Mouse (Mus musculus) MEL (cell line): ENCODE measurements around the gene Gpha2. TPM values are rescaled to one million over a fixed set of nuclear protein-coding genes. Genes with fewer than 3 reads are reported as not detected.

Source experiments
- DNase-seq: peaks from one replicate; pipeline ENCODE4 v3.0.0; 2011; ENCODE audit warnings: low read depth, low spot score
- H3K27ac ChIP-seq: 2 replicates; pipeline ENCODE4 v1.5.1; 2012; ENCODE audit warnings: low read depth, mild to moderate bottlenecking, control low read depth, low read length, moderate library complexity; ENCODE audit not compliant: control insufficient read depth
- H3K27me3 ChIP-seq, 2 experiments: fragments of 150-350 bp in 1 of 2; sonication (generic) in 1 of 2; 2 replicates each; pipeline ENCODE4 v1.6.1; 2012; ENCODE audit warnings: low read length in 2 of 2, mild to moderate bottlenecking in 2 of 2, improper control_type of control experiment in 1 of 2, moderate library complexity in 1 of 2; ENCODE audit not compliant: insufficient read depth in 2 of 2, control insufficient read depth in 1 of 2
- H3K36me3 ChIP-seq, 2 experiments: 2 replicates each; pipeline ENCODE4 v1.6.1; 2012 to 2014; ENCODE audit warnings: low read length in 2 of 2, improper control_type of control experiment in 1 of 2, inconsistent platforms in 1 of 2, mild to moderate bottlenecking in 1 of 2; ENCODE audit not compliant: insufficient read depth in 2 of 2, control insufficient read depth in 1 of 2
- H3K4me1 ChIP-seq, 2 experiments: fragments of 150-350 bp in 1 of 2; sonication (generic) in 1 of 2; 2 replicates each; pipeline ENCODE4 v1.6.1; 2012; ENCODE audit warnings: low read length in 2 of 2, improper control_type of control experiment in 1 of 2, mild to moderate bottlenecking in 1 of 2; ENCODE audit not compliant: insufficient read depth in 2 of 2, control insufficient read depth in 1 of 2
- H3K4me3 ChIP-seq, 2 experiments: fragments of 150-350 bp in 1 of 2; sonication (generic) in 1 of 2; 2 replicates each; pipeline ENCODE4 v1.5.1; 2012; ENCODE audit warnings: low read depth in 2 of 2, low read length in 2 of 2, mild to moderate bottlenecking in 2 of 2, moderate library complexity in 2 of 2, control low read depth in 1 of 2, improper control_type of control experiment in 1 of 2; ENCODE audit not compliant: control insufficient read depth in 1 of 2, insufficient read depth in 1 of 2
- H3K79me2 ChIP-seq: 2 replicates; pipeline ENCODE4 v1.6.1; 2012; ENCODE audit warnings: mild to moderate bottlenecking, low read length, moderate library complexity; ENCODE audit not compliant: control insufficient read depth, poor library complexity, insufficient read depth
- H3K9ac ChIP-seq: 2 replicates; pipeline ENCODE4 v1.6.1; 2012; ENCODE audit warnings: low read depth, mild to moderate bottlenecking, control low read depth, low read length, moderate library complexity; ENCODE audit not compliant: control insufficient read depth, poor library complexity, severe bottlenecking
- H3K9me3 ChIP-seq: fragments of 150-350 bp; sonication (generic); replicated peaks from 2 replicates; pipeline ENCODE4 v1.6.1; 2012; ENCODE audit warnings: mild to moderate bottlenecking, low read length, improper control_type of control experiment, moderate library complexity; ENCODE audit not compliant: insufficient read depth
- CHD2 ChIP-seq: IDR thresholded peaks from 2 replicates; pipeline ENCODE4 v1.6.1; 2011; ENCODE audit warnings: low read length, improper control_type of control experiment
- CTCF ChIP-seq, 3 experiments: IDR thresholded peaks in 2 of 3; conservative IDR thresholded peaks in 1 of 3; 2 replicates each; pipeline ENCODE4 v1.5.1; 2011 to 2012; ENCODE audit warnings: low read length in 3 of 3, low read depth in 2 of 3, mild to moderate bottlenecking in 2 of 3, improper control_type of control experiment in 1 of 3, inconsistent platforms in 1 of 3, mixed read lengths in 1 of 3, moderate library complexity in 1 of 3; ENCODE audit not compliant: control insufficient read depth in 1 of 3, insufficient read depth in 1 of 3, poor library complexity in 1 of 3, severe bottlenecking in 1 of 3
- GATA1 ChIP-seq: IDR thresholded peaks from 2 replicates; pipeline ENCODE4 v1.6.1; 2011; ENCODE audit warnings: low read depth, low read length, improper control_type of control experiment
- KAT2A ChIP-seq: conservative IDR thresholded peaks from 2 replicates; pipeline ENCODE4 v1.6.1; 2012; ENCODE audit warnings: low read depth, low read length, improper control_type of control experiment, inconsistent platforms
- MAFK ChIP-seq: IDR thresholded peaks from 2 replicates; pipeline ENCODE4 v1.6.1; 2011; ENCODE audit warnings: low read depth, mild to moderate bottlenecking, low read length, improper control_type of control experiment, borderline replicate concordance
- MAX ChIP-seq: IDR thresholded peaks from 2 replicates; pipeline ENCODE4 v1.6.1; 2011; ENCODE audit warnings: low read length, improper control_type of control experiment
- MAZ ChIP-seq: IDR thresholded peaks from 2 replicates; pipeline ENCODE4 v1.6.1; 2012; ENCODE audit warnings: low read depth, mild to moderate bottlenecking, inconsistent platforms, low read length, improper control_type of control experiment
- MEF2A ChIP-seq: IDR thresholded peaks from 2 replicates; pipeline ENCODE4 v1.6.1; 2014; ENCODE audit warnings: low read depth, mild to moderate bottlenecking, inconsistent platforms, low read length, improper control_type of control experiment; ENCODE audit not compliant: poor library complexity, insufficient replicate concordance, severe bottlenecking; ENCODE audit errors: extremely low read depth
- MXI1 ChIP-seq: IDR thresholded peaks from 2 replicates; pipeline ENCODE4 v1.6.1; 2011; ENCODE audit warnings: mild to moderate bottlenecking, low read depth, low read length, improper control_type of control experiment
- NELFE ChIP-seq: IDR thresholded peaks from 2 replicates; pipeline ENCODE4 v1.6.1; 2011; ENCODE audit warnings: low read depth, low read length, improper control_type of control experiment
- POLR2AphosphoS5 ChIP-seq: IDR thresholded peaks from 2 replicates; pipeline ENCODE4 v1.6.1; 2012; ENCODE audit warnings: low read depth, borderline replicate concordance, mild to moderate bottlenecking, inconsistent platforms, low read length, moderate library complexity, mixed read lengths
- RAD21 ChIP-seq: IDR thresholded peaks from 2 replicates; pipeline ENCODE4 v1.6.1; 2011; ENCODE audit warnings: mild to moderate bottlenecking, low read depth, low read length, improper control_type of control experiment
- SIN3A ChIP-seq: IDR thresholded peaks from 2 replicates; pipeline ENCODE4 v1.6.1; 2012; ENCODE audit warnings: low read length, improper control_type of control experiment, inconsistent platforms
- SMC3 ChIP-seq: IDR thresholded peaks from 2 replicates; pipeline ENCODE4 v1.6.1; 2011; ENCODE audit warnings: low read depth, low read length, improper control_type of control experiment
- ZC3H11A ChIP-seq: IDR thresholded peaks from 2 replicates; pipeline ENCODE4 v1.6.1; 2012; ENCODE audit warnings: low read depth, mild to moderate bottlenecking, inconsistent platforms, low read length, improper control_type of control experiment
- polyA plus RNA-seq, 2 experiments: library from polyadenylated mRNA; stranded (reverse) in 1 of 2; unstranded in 1 of 2; fragments of >175 nt in 1 of 2; fragments of >200 nt in 1 of 2; gene quantifications; 2 replicates each; pipeline versions ENCODE4 v1.2.1 to v1.2.4; 2012; ENCODE audit warnings: low replicate concordance in 2 of 2, low read depth in 1 of 2; ENCODE audit not compliant: insufficient read length in 2 of 2, insufficient read depth in 1 of 2, missing spikeins in 1 of 2
- total RNA-seq: library from RNA; depleted of rRNA; stranded (reverse); fragments of 300-350 nt; gene quantifications from 2 replicates; pipeline ENCODE4 v1.2.3, GENCODE M21; 2012; rRNA removed

Gene Gpha2
- total RNA-seq: not detected in 2 replicates
- polyA plus RNA-seq: under 1 TPM in 1 of 2 experiments, not detected in 1; 0.19 TPM

DNA sequence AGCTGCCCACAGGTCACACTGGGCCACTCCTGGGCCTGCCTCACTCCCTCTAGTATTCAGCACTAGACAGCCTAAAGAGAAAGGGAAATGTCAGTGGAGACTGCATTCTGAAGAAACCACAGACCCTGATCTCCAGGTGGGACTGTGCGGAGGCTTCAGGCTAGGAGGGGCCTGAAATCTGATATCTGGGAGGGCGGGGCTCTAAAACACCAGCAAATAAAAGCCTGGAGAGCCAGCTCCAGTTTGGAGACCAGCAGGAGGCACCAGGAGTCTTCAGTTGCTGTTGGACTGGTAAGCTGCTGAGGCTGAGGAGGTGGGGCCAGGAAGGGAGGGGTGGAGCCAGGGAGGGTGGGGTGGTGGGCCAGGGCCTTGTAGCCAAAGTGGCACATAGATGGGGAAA, at the start of gene Gpha2:
TSS of gene Gpha2 (plus strand) at position 246 of the 400 bp plus-strand sequence.
- H3K27ac ChIP-seq: no peak within 1 kb of the TSS
- no peaks in the 10 kb centered on the region for H3K9me3 ChIP-seq
- H3K79me2 ChIP-seq: no peaks in the 10 kb centered on the region
- DNase-seq: peak; percentile 60
- TF ChIP-seq ZC3H11A (peak; percentile 16; the same call in 1 of the 2 replicates), KAT2A (no peak), MAFK (no peak), CTCF (IDR thresholded peaks at IDR 0.05 in 2 of 3, conservative IDR thresholded peaks at IDR 0.05 in 1 of 3; ENCODE audit: control insufficient read depth in 1 of 3, insufficient read depth in 1 of 3, low read depth in 2 of 3, low read length in 3 of 3, poor library complexity in 1 of 3, severe bottlenecking in 1 of 3) (peak in 2 of 3 experiments; percentile 14 to 19; a peak in 2 of 6 replicates), MAZ (no peak), RAD21 (peak; percentile 11), POLR2AphosphoS5 (no peak)
- no peaks in the 10 kb centered on the region for H3K36me3 ChIP-seq
- H3K27me3 ChIP-seq: no peaks in the 10 kb centered on the region
- no peak within 1 kb of the TSS for H3K9ac ChIP-seq
- no peak within 1 kb of the TSS for H3K4me3 ChIP-seq
- H3K4me1 ChIP-seq: no peaks in the 10 kb centered on the region

- TF ChIP-seq CTCF (IDR thresholded peaks at IDR 0.05 in 2 of 3, conservative IDR thresholded peaks at IDR 0.05 in 1 of 3; ENCODE audit: control insufficient read depth in 1 of 3, insufficient read depth in 1 of 3, low read depth in 2 of 3, low read length in 3 of 3, poor library complexity in 1 of 3, severe bottlenecking in 1 of 3) (no peak), GATA1 (no peak), NELFE (no peak)
- TF ChIP-seq, all 39 proteins: peak for 0
- no peak for DNase-seq
- Histone ChIP-seq H3K4me1 (no peaks in the 10 kb centered on the region), H3K79me2 (no peaks in the 10 kb centered on the region), H3K4me3 (no peak overlapping the region), H3K27me3 (peaks cover 0 to 2% of the 10 kb centered on the region in 2 experiments; a peak in 3 of 4 replicates), H3K9ac (no peak overlapping the region), H3K27ac (no peak overlapping the region), H3K9me3 (no peaks in the 10 kb centered on the region), H3K36me3 (no peaks in the 10 kb centered on the region)
These were observed 47.4 kb upstream of the Gpha2 start for GRCm38 (mm10) chr19:6178775-6179174.

- peak; percentile 62 for DNase-seq
- Histone ChIP-seq H3K9me3 (no peaks in the 10 kb centered on the region), H3K36me3 (no peaks in the 10 kb centered on the region), H3K4me1 (no peaks in the 10 kb centered on the region), H3K79me2 (no peaks in the 10 kb centered on the region), H3K4me3 (no peak overlapping the region), H3K27ac (no peak overlapping the region), H3K27me3 (peaks cover 0 to 2% of the 10 kb centered on the region in 2 experiments; a peak in 2 of 4 replicates), H3K9ac (no peak overlapping the region)
- TF ChIP-seq SIN3A (peak; percentile 61; the same call in 1 of the 2 replicates), MAX (0 out of 2 replicates have a peak, but pooled peaks have one; percentile 14), SMC3 (no peak), CHD2 (no peak), MEF2A (no peak), MXI1 (peak; percentile 83)
These were observed 44.6 kb upstream of the Gpha2 start for GRCm38 (mm10) chr19:6181629-6182028.
